Mouse (Mus musculus): Measurements from ENCODE around the gene Oxnad1.

DNA sequence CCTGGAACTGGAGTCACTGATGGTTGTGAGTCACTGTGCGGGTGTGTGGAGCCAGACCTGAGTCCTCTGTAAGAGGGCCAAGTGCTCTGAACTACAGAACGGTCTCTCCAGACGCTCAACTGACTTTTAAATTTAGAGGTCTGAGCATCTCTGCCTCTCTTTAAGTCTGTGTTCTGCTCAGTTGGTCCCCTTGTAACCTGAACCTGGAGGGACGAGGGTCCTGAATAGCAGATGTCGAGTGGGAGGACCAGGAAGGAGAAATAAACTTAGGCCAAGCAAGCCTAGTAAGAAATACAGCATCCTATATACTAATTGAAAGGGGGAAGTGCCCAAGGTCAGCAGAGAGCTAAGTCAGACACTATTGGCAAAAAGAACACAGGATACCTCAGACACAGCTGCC lies 11.6 kb downstream of the Oxnad1 start:
- TF ChIP-seq CTCF (IDR thresholded peaks at IDR 0.05; ENCODE audit: low read depth, low read length) = no peak
- no peak for TF ChIP-seq GATA2 (IDR thresholded peaks at IDR 0.05; ENCODE audit: borderline replicate concordance, low read depth, low read length)
- TF ChIP-seq TAL1 (conservative IDR thresholded peaks at IDR 0.05; ENCODE audit: low read depth, low read length) = no peak
- no peak for TF ChIP-seq POLR2AphosphoS5 (IDR thresholded peaks at IDR 0.05; ENCODE audit: insufficient replicate concordance, low read depth, low read length)
- TF ChIP-seq GATA1 (IDR thresholded peaks at IDR 0.05; ENCODE audit: borderline replicate concordance, low read length) = no peak
